Comparison of ENCODE assay signal across 11 mouse cellular contexts in the genomic region with DNA sequence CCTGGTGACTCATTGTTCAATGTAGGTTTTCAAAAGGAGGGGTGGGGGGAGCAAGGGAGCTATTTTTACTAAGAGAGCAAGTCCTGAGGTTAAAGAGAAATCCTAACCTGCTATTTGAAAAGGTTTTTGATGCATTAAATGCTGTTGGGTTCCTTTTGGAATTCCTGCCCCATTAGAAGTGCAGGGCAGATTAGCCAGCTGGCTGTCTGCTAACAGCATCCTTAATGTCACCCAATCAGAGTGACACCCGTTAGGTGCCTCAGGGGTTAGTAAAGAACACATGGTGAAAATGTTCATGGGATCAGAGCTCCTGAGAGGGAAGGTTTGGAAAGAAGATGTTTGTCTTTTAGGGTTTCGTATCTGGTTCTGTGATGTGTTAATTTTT.
DNase-seq lines count a peak whose midpoint lies in the region; ATAC-seq and TF ChIP-seq lines count a peak whose summit lies in the region.
"Had no signal": no experiment of that assay in that cellular context is flagged by ENCODE, and none has a peak within 500 bp of the region (broad histone marks: within the 10 kb centered on the region; RNA-seq: fewer than 3 reads in every experiment).

No protein-coding gene starts in this region.

- peaks cover 56% of the 10 kb centered on the region for H3K4me1 ChIP-seq in forebrain, embryonic 13.5 days
- H3K4me1 ChIP-seq in hindbrain, embryonic 16.5 days (ENCODE audit: control insufficient read depth, insufficient read depth, low read depth, low read length) = peaks cover 27% of the 10 kb centered on the region
- peaks cover 52% of the 10 kb centered on the region for H3K4me1 ChIP-seq in neural tube, embryonic 13.5 days (replicated peaks)
- H3K4me1 ChIP-seq: heart, embryonic 13.5 days; limb, embryonic 12.5 days had no signal

- H3K4me2 ChIP-seq in forebrain, embryonic 13.5 days = peak overlapping the region; percentile 51
- no peak overlapping the region; the same call in 1 of the 2 replicates for H3K4me2 ChIP-seq in hindbrain, embryonic 16.5 days (ENCODE audit: low read length)
- peak overlapping the region; percentile 42 for H3K4me2 ChIP-seq in neural tube, embryonic 13.5 days
- H3K4me2 ChIP-seq: heart, embryonic 13.5 days; limb, embryonic 12.5 days had no signal

- ATAC-seq in forebrain, embryonic 13.5 days = peak; percentile 60
- no peak for ATAC-seq in hindbrain, embryonic 16.5 days
- peak; percentile 23; the same call in 1 of the 2 replicates for ATAC-seq in neural tube, embryonic 13.5 days (ENCODE audit: low read depth)
- ATAC-seq in CD4-positive, CD25-positive, alpha-beta regulatory T cell, adult 4 months = no peak

- no peaks in the 10 kb centered on the region for H3K36me3 ChIP-seq in forebrain, embryonic 13.5 days (ENCODE audit: poor library complexity, severe bottlenecking)
- H3K36me3 ChIP-seq in hindbrain, embryonic 16.5 days (ENCODE audit: control insufficient read depth, insufficient read depth, low read length) = no peaks in the 10 kb centered on the region
- no peaks in the 10 kb centered on the region for H3K36me3 ChIP-seq in neural tube, embryonic 13.5 days
- H3K36me3 ChIP-seq: heart, embryonic 13.5 days; limb, embryonic 12.5 days had no signal

- peak; percentile 82 for DNase-seq in brain, embryonic 14.5 days (ENCODE audit: low read depth)
- DNase-seq in adipocyte (ENCODE audit: low spot score) = no peak
- DNase-seq in lung, postnatal 10 days = no peak
- DNase-seq: cerebellum, postnatal 25 days; thymus, adult 2 months had no signal

- peak overlapping the region; percentile 90 for H3K27ac ChIP-seq in forebrain, embryonic 13.5 days
- H3K27ac ChIP-seq in hindbrain, embryonic 16.5 days (ENCODE audit: low read depth, low read length) = peak overlapping the region; percentile 73
- peak overlapping the region; percentile 94 for H3K27ac ChIP-seq in neural tube, embryonic 13.5 days (replicated peaks)
- H3K27ac ChIP-seq: heart, embryonic 13.5 days; limb, embryonic 12.5 days had no signal

- H3K9me3 ChIP-seq in forebrain, embryonic 13.5 days (replicated peaks) = no peaks in the 10 kb centered on the region
- H3K9me3 ChIP-seq in hindbrain, embryonic 16.5 days (ENCODE audit: control insufficient read depth, low read length) = no peaks in the 10 kb centered on the region
- no peaks in the 10 kb centered on the region for H3K9me3 ChIP-seq in neural tube, embryonic 13.5 days
- H3K9me3 ChIP-seq: heart, embryonic 13.5 days; limb, embryonic 12.5 days had no signal

- H3K27me3 ChIP-seq in forebrain, embryonic 13.5 days = no peaks in the 10 kb centered on the region
- no peaks in the 10 kb centered on the region for H3K27me3 ChIP-seq in hindbrain, embryonic 16.5 days (replicated peaks; ENCODE audit: control insufficient read depth, insufficient read depth, low read length)
- no peaks in the 10 kb centered on the region for H3K27me3 ChIP-seq in neural tube, embryonic 13.5 days
- H3K27me3 ChIP-seq: limb, embryonic 12.5 days had no signal

- H3K4me3 ChIP-seq in forebrain, embryonic 13.5 days = no peak overlapping the region
- H3K4me3 ChIP-seq in hindbrain, embryonic 16.5 days (ENCODE audit: low read length) = no peak overlapping the region
- H3K4me3 ChIP-seq in neural tube, embryonic 13.5 days = no peak overlapping the region
- H3K4me3 ChIP-seq: heart, embryonic 13.5 days; limb, embryonic 12.5 days had no signal

- no peak for TF ChIP-seq CTCF in brain, embryonic 14.5 days (IDR thresholded peaks at IDR 0.05; ENCODE audit: borderline replicate concordance, extremely low read depth, insufficient read depth, insufficient read length)

- no peak for TF ChIP-seq POLR2A in brain, embryonic 14.5 days (IDR thresholded peaks at IDR 0.05; ENCODE audit: borderline replicate concordance, extremely low read depth, insufficient read depth, insufficient read length, poor library complexity, severe bottlenecking)

- WGBS in forebrain, embryonic 13.5 days = 48% methylated on average over 2 of the region's 2 CpGs
- 27% methylated on average over 2 of the region's 2 CpGs for WGBS in hindbrain, embryonic 16.5 days
- 38% methylated on average over 2 of the region's 2 CpGs for WGBS in neural tube, embryonic 13.5 days

- H3K9ac ChIP-seq in forebrain, embryonic 13.5 days = no peak overlapping the region
- no peak overlapping the region for H3K9ac ChIP-seq in hindbrain, embryonic 16.5 days (ENCODE audit: low read depth, low read length)
- 0 out of 2 replicates have a peak overlapping the region, but pooled peaks have one; percentile 4 for H3K9ac ChIP-seq in neural tube, embryonic 13.5 days
- H3K9ac ChIP-seq: heart, embryonic 13.5 days; limb, embryonic 12.5 days had no signal

Comparison
In these comparisons a context has a peak if more than half of its experiments do, and no peak if none do; other contexts are left out.
1. ATAC-seq: peak in forebrain, embryonic 13.5 days (single experiment) and neural tube, embryonic 13.5 days (single experiment); none in hindbrain, embryonic 16.5 days (single experiment) and CD4-positive, CD25-positive, alpha-beta regulatory T cell, adult 4 months (single experiment).
2. Peak in every context shown above with its lines, with median percentiles within 50 percentile points of each other: H3K27ac ChIP-seq.